Mouse (Mus musculus): ENCODE results near the gene Matn3.

- TF ChIP-seq CTCF (conservative IDR thresholded peaks at IDR 0.05; ENCODE audit: low read length) (no peak), POU5F1 (IDR thresholded peaks at IDR 0.05; ENCODE audit: borderline replicate concordance, low read length) (no peak), NANOG (IDR thresholded peaks at IDR 0.05; ENCODE audit: borderline replicate concordance, low read length) (no peak)
Observed at GRCm38 (mm10) chr12:8921394-8922368, 26.0 kb upstream of the Matn3 start, which contains the start of gene Laptm4a.
